Mouse (Mus musculus): ENCODE data around the gene Ankrd40. TPM values are rescaled to one million over a fixed set of nuclear protein-coding genes. Genes with fewer than 3 reads are reported as not detected.

Gene Ankrd40
- polyA plus RNA-seq, 1 experiment from 2014 or later: 7.4 TPM

DNA sequence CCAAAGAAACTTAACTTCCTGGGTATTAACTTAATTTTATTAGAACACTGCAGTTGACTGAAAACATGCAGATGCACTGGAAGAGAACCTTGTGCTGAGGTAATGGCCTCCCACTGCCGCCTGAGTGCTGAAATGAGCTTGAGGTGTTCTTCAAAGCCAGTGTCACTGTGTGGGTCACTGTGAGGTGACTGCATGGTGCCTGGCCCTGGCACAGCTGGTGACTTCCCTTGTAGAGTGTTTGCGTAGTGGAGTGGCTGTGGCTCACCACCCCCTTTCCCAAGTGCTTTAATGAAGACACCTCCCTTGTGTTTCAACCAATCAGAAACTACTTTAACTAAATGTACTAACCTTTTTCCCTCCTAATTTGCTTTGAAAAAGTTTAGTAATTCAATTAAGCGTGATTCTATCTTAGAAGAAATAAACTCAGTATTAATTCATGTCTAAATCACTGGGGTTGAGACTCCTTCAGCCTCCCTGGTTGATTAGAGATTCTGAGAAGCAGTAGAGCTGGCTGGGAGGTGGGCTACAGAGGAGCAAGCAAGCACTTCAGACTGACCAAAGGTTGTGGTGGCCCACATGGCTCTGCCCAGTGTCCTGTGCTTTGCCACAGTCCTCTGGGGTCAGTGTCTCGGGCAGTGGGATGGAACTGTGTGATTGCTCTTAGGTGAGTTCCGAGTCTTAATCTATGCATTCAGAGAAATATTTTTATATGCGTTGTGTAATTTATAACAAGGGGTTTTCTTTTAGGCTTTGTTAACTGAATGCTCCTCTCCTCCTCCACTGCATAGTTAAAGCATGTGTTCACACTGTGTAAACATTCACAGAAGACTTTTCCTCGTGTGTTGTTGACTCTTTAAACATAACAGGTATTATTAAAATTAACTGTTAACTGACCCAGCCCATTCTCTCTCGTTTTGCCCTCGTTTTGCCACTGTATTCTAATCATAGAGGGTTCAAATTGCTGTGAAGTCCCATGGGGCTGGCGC lies 13.4 kb downstream of the Ankrd40 start:
- no peaks in the 10 kb centered on the region for H3K27me3 ChIP-seq
- 0 out of 2 replicates have a peak overlapping the region, but pooled peaks have one; percentile 24 for H3K27ac ChIP-seq (replicated peaks)
- 64% methylated on average over 10 of the region's 10 CpGs for WGBS (ENCODE audit: insufficient replicate concordance)
- no peak overlapping the region for H3K9ac ChIP-seq
- peaks cover 24% of the 10 kb centered on the region for H3K36me3 ChIP-seq (replicated peaks)
- H3K9me3 ChIP-seq (replicated peaks): no peaks in the 10 kb centered on the region
- no peak for ATAC-seq (ENCODE audit: insufficient read depth)
- H3K4me1 ChIP-seq (replicated peaks): peaks cover 49% of the 10 kb centered on the region
- H3K4me2 ChIP-seq: no peak overlapping the region
- no peak overlapping the region for H3K4me3 ChIP-seq (replicated peaks)

DNA sequence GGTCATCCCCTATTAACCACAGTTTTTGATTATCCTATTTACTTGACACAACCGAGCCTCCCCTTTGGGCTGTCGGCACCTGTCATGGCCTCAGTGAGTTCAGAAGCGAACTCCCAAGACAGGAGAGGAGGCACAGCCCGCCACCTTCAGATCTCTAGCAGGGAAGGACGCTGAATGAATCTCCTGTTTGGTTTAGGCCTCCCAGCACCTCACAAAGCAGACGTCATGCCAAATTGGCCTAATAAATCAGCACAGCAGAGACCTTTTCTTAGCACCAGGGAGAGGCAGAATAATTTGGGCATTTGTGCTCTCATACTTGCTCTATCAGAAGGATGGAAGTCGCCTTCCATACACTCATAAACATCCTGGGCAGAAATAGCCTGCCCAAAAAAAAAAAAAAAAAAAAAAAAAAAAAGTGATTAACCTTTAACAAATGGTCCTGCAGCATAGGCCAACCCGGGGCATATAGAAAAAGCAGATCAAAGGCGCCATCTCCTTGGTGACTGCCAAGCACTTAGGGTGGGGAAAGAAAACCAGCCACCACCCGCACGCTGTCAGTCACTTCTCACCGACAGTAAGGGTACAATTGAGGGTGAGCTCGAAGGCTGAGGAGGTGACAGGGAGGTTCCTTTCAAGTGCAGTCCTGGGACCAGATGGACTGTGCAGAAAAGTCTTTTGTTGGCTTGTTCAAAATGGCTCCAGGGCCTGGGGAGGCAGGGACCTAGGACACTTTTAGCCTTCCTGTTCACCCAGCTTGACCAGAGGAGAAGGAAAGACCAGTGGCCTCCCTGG lies 14.5 kb downstream of the Ankrd40 start:
- 49% methylated on average over 13 of the region's 13 CpGs for WGBS (ENCODE audit: insufficient replicate concordance)
- Histone ChIP-seq H3K9ac (no peak overlapping the region), H3K36me3 (replicated peaks) (peaks cover 24% of the 10 kb centered on the region), H3K27me3 (no peaks in the 10 kb centered on the region), H3K4me2 (no peak overlapping the region), H3K27ac (replicated peaks) (no peak overlapping the region), H3K9me3 (replicated peaks) (no peaks in the 10 kb centered on the region), H3K4me1 (replicated peaks) (peaks cover 53% of the 10 kb centered on the region), H3K4me3 (replicated peaks) (no peak overlapping the region)
- no peak for ATAC-seq (ENCODE audit: insufficient read depth)

DNA sequence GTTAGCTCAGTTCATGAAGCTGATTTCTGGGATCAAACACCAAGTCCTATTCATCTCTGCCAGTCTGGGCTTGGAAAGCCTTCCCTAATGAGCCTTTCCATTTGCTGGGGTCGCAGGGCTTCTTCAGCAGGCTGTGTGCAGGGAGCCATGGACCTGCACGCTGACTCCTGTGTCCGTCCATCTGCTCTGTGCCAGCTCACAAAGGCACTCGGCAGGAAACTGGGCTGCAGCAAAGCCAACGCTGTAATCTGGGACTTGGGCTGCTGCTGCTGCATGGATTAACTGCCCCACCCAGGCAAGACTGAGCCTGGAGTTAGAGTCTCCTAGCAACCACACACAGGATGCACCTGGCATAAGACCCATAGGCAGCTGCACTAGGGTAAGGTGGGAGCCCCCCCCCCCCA lies 16.2 kb downstream of the Ankrd40 start:
- Histone ChIP-seq H3K27ac (replicated peaks) (no peak overlapping the region), H3K27me3 (no peaks in the 10 kb centered on the region), H3K4me1 (replicated peaks) (peaks cover 41% of the 10 kb centered on the region), H3K4me3 (replicated peaks) (no peak overlapping the region), H3K36me3 (replicated peaks) (peaks cover 11% of the 10 kb centered on the region), H3K9ac (no peak overlapping the region), H3K4me2 (no peak overlapping the region), H3K9me3 (replicated peaks) (no peaks in the 10 kb centered on the region)
- ATAC-seq (ENCODE audit: insufficient read depth): no peak
- 44% methylated on average over 5 of the region's 5 CpGs for WGBS (ENCODE audit: insufficient replicate concordance)

DNA sequence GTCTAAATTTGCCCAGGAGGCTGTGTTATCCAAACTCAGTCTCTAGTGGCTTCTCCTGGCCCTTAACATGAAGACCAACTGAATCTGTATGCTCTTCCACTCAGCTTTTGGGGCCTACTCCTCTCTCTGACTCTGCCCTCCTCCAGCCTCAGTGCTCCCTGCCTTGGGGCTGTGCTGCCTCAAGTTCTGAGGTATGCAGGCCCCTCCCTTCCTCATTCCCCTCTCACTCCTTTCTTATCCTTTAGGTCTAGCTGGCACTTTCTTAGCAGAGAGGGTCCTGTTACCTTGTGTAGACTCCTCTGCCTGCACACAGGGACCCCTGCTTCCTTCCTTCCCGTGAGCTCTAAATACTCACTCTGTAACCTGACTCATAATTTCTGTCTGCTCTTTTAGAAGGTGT lies 16.7 kb downstream of the Ankrd40 start:
- Histone ChIP-seq H3K4me3 (replicated peaks) (no peak overlapping the region), H3K9me3 (replicated peaks) (no peaks in the 10 kb centered on the region), H3K27me3 (no peaks in the 10 kb centered on the region), H3K4me2 (no peak overlapping the region), H3K9ac (no peak overlapping the region), H3K36me3 (replicated peaks) (peaks cover 6% of the 10 kb centered on the region), H3K4me1 (replicated peaks) (peaks cover 44% of the 10 kb centered on the region), H3K27ac (replicated peaks) (no peak overlapping the region)
- 40% methylated on average over 1 of the region's 1 CpGs for WGBS (ENCODE audit: insufficient replicate concordance)
- ATAC-seq (ENCODE audit: insufficient read depth): no peak

DNA sequence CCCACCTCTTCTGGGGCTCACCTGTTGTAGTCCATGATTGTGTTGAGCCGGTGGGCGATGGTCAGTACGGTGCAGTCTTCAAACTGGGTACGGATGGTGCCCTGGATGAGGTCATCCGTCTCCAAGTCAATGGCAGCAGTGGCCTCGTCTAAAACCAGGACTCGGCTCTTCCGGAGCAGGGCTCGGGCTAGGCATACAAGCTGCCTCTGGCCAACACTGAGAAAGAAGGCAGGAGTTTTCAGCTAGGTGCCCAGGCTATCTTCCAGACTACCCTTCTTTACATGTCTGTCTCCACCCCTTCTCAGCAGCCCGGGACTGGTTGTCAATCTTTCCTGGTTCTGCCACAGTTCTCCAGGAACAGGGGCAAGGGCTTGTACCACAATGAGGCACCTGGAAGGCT lies 18.1 kb downstream of the Ankrd40 start:
- H3K4me3 ChIP-seq (replicated peaks): no peak overlapping the region
- WGBS (ENCODE audit: insufficient replicate concordance): 66% methylated on average over 10 of the region's 10 CpGs
- H3K4me1 ChIP-seq (replicated peaks): peaks cover 48% of the 10 kb centered on the region
- H3K27me3 ChIP-seq: no peaks in the 10 kb centered on the region
- no peak overlapping the region for H3K4me2 ChIP-seq
- no peaks in the 10 kb centered on the region for H3K9me3 ChIP-seq (replicated peaks)
- H3K36me3 ChIP-seq (replicated peaks): no peaks in the 10 kb centered on the region
- H3K27ac ChIP-seq (replicated peaks): no peak overlapping the region
- no peak overlapping the region for H3K9ac ChIP-seq
- no peak for ATAC-seq (ENCODE audit: insufficient read depth)

DNA sequence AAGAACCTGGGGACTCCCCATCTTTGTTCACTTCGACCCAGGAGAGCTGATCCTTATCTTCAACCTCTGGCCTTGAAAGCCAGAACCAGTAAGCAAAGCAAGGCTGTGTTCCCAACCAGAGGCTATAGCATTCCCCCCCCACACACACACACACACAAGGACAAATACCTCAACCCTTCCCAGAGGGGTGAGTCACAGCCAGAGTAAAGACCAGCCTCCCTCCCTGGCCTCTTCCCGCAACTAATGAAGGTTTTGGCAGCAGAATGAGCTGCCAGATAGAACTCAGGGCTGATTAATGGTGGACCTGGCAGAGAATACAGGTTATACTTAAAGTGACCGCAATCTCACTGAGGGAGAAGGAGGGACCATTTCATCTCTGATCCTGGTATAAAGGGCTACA lies 18.8 kb downstream of the Ankrd40 start:
- Histone ChIP-seq H3K27me3 (peaks cover under 1% of the 10 kb centered on the region; the same call in 1 of the 2 replicates), H3K4me2 (no peak overlapping the region), H3K36me3 (replicated peaks) (no peaks in the 10 kb centered on the region), H3K9me3 (replicated peaks) (no peaks in the 10 kb centered on the region), H3K9ac (no peak overlapping the region), H3K4me3 (replicated peaks) (no peak overlapping the region), H3K4me1 (replicated peaks) (peaks cover 49% of the 10 kb centered on the region), H3K27ac (replicated peaks) (no peak overlapping the region)
- WGBS (ENCODE audit: insufficient replicate concordance): 42% methylated on average over 3 of the region's 3 CpGs
- ATAC-seq (ENCODE audit: insufficient read depth): no peak

- Histone ChIP-seq H3K36me3 (replicated peaks) (no peaks in the 10 kb centered on the region), H3K27ac (replicated peaks) (no peak overlapping the region)
These were observed 19.3 kb downstream of the Ankrd40 start for GRCm38 (mm10) chr11:94347063-94347575.

GRCm38 (mm10) chr11:94349839-94350238 lies 22.0 kb downstream of the Ankrd40 start:
- peak overlapping the region; percentile 76; the same call in 1 of the 2 replicates for H3K27ac ChIP-seq (replicated peaks)
- 0 out of 2 replicates have a peak overlapping the region, but pooled peaks have one; percentile 53 for H3K4me2 ChIP-seq
- no peaks in the 10 kb centered on the region for H3K36me3 ChIP-seq (replicated peaks)
- H3K9me3 ChIP-seq (replicated peaks): no peaks in the 10 kb centered on the region
- ATAC-seq (ENCODE audit: insufficient read depth): no peak
- H3K27me3 ChIP-seq: peaks cover 29% of the 10 kb centered on the region
- no peak overlapping the region for H3K4me3 ChIP-seq (replicated peaks)
- 25% methylated on average over 2 of the region's 2 CpGs for WGBS (ENCODE audit: insufficient replicate concordance)
- H3K4me1 ChIP-seq (replicated peaks): peaks cover 38% of the 10 kb centered on the region
- no peak overlapping the region for H3K9ac ChIP-seq

More at GRCm38 (mm10) chr11:94347063-94347575, 19.3 kb downstream of the Ankrd40 start:
- peaks cover 49% of the 10 kb centered on the region for H3K4me1 ChIP-seq (replicated peaks)
- ATAC-seq (ENCODE audit: insufficient read depth): no peak
- no peak overlapping the region for H3K4me2 ChIP-seq
- no peak overlapping the region for H3K9ac ChIP-seq
- WGBS (ENCODE audit: insufficient replicate concordance): 67% methylated on average over 7 of the region's 7 CpGs
- no peaks in the 10 kb centered on the region for H3K9me3 ChIP-seq (replicated peaks)
- no peak overlapping the region for H3K4me3 ChIP-seq (replicated peaks)
- H3K27me3 ChIP-seq: peaks cover 5% of the 10 kb centered on the region

DNA sequence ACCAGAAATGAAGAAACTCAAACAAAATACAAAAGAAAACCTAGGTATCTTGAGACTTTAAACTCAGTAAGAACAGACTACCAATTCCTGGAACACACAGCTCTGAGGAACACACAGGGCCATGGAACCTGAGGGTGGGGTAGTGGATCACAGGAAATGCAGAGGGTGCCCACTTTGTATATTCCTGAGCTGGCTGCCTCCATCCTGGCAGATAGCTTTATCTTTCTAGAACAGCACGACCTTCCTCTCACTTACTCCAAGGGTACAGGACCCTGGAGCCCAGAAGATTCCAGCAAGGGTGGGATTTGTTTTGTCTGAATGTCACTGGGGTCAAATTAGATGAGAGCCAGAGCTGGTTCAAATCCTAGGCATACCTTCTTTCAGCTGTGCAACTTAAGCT lies 22.5 kb downstream of the Ankrd40 start:
- ATAC-seq (ENCODE audit: insufficient read depth): peak; percentile 65
- 6% methylated on average over 1 of the region's 1 CpGs for WGBS (ENCODE audit: insufficient replicate concordance)
- no peaks in the 10 kb centered on the region for H3K9me3 ChIP-seq (replicated peaks)
- peak overlapping the region; percentile 25; the same call in 1 of the 2 replicates for H3K9ac ChIP-seq
- H3K4me3 ChIP-seq (replicated peaks): no peak overlapping the region
- H3K27ac ChIP-seq (replicated peaks): peak overlapping the region; percentile 76
- peaks cover 34% of the 10 kb centered on the region for H3K27me3 ChIP-seq
- H3K36me3 ChIP-seq (replicated peaks): no peaks in the 10 kb centered on the region
- peaks cover 38% of the 10 kb centered on the region for H3K4me1 ChIP-seq (replicated peaks)
- peak overlapping the region; percentile 53 for H3K4me2 ChIP-seq

GRCm38 (mm10) chr11:94351094-94351493 lies 23.3 kb downstream of the Ankrd40 start:
- no peaks in the 10 kb centered on the region for H3K36me3 ChIP-seq (replicated peaks)
- H3K9me3 ChIP-seq (replicated peaks): no peaks in the 10 kb centered on the region
- H3K27ac ChIP-seq (replicated peaks): peak overlapping the region; percentile 76
- H3K9ac ChIP-seq: peak overlapping the region; percentile 25
- peaks cover 34% of the 10 kb centered on the region for H3K27me3 ChIP-seq
- peaks cover 38% of the 10 kb centered on the region for H3K4me1 ChIP-seq (replicated peaks)
- WGBS (ENCODE audit: insufficient replicate concordance): 12% methylated on average over 3 of the region's 3 CpGs
- peak overlapping the region; percentile 53 for H3K4me2 ChIP-seq
- no peak overlapping the region for H3K4me3 ChIP-seq (replicated peaks)
- peak; percentile 80 for ATAC-seq (ENCODE audit: insufficient read depth)
